Mouse (Mus musculus) granulocyte monocyte progenitor cell, adult 5-6 weeks (primary cell): ENCODE measurements around the gene Lrp2. TPM values are rescaled to one million over a fixed set of nuclear protein-coding genes. Genes with fewer than 3 reads are reported as not detected.
A peak's percentile ranks its signal among the peaks of the same experiment; 100 is the strongest.

Source experiments
- ATAC-seq: replicated peaks from 2 replicates; pipeline ENCODE4 v1.8.0; 2016; ENCODE audit warnings: mild to moderate bottlenecking, moderate TSS enrichment, inconsistent platforms; ENCODE audit not compliant: poor library complexity, severe bottlenecking
- total RNA-seq, 2 experiments: library from RNA; stranded (forward) in 1 of 2; stranded (reverse) in 1 of 2; fragments of 200-712, 200-1000 nt in 1 of 2; fragments of >200 nt in 1 of 2; fragmentation: Nextera tagmentation in 1 of 2; gene quantifications; 2 replicates each; pipeline ENCODE4 v1.2.3; 2014 to 2017

The Lrp2 gene
- total RNA-seq, 2 experiments from 2014 or later: not detected

GRCm38 (mm10) chr2:69530691-69531527 lies 55.0 kb downstream of the Lrp2 start:
- ATAC-seq: no peak

GRCm38 (mm10) chr2:69530126-69530525 lies 55.7 kb downstream of the Lrp2 start:
- ATAC-seq: no peak

DNA sequence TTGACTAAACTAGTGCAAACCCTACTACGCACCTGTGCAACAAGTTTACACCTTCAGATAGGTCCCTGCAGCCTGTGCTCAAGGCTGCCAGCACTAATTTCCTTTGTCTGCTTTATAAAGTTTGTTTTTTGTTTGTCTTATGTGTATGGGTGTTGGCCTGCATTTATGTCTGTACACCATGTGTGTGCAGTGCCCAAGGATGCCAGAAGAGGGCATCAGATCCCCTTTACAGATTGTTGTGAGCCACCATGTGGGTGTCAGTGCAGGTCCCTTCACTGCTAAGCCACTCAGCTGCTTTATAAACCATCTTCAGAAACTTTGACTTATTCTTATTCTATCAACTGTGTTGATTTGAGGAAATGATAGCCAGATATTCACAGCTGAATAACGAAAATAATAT lies 65.6 kb downstream of the Lrp2 start:
- no peak for ATAC-seq

- peak; percentile 83 for ATAC-seq
These were observed 67.6 kb downstream of the Lrp2 start for GRCm38 (mm10) chr2:69518307-69518706.

GRCm38 (mm10) chr2:69511766-69512165 lies 74.1 kb downstream of the Lrp2 start:
- ATAC-seq: no peak

- peak; percentile 52 for ATAC-seq
These were observed 85.5 kb downstream of the Lrp2 start for GRCm38 (mm10) chr2:69500357-69500756.

- ATAC-seq: no peak
These were observed 92.7 kb downstream of the Lrp2 start for GRCm38 (mm10) chr2:69493130-69493529.

GRCm38 (mm10) chr2:69480965-69481364 lies 104.9 kb downstream of the Lrp2 start:
- no peak for ATAC-seq

DNA sequence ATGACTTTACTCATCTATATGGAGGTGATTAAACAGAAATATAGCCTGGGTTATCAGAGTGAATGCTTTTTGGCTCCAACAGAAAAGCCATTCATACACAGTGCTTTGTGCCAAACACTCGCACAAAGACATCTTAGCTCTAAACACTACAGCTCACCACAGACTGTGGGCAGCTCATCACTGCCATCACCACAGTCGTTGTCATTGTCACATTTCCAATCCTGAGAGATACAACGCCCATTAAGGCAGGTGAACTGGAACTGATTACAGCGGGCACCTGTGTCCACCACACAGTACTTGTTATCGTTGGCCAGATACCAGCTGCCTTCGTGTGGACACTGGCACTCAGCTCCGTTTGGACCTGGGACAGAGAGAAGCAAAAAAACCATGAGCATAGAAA lies 106.0 kb downstream of the Lrp2 start:
- ATAC-seq: no peak

- no peak for ATAC-seq
These were observed 109.0 kb downstream of the Lrp2 start for GRCm38 (mm10) chr2:69476901-69477300.

- ATAC-seq: no peak
These were observed 110.7 kb downstream of the Lrp2 start for GRCm38 (mm10) chr2:69475177-69475576.

GRCm38 (mm10) chr2:69471837-69472236 lies 114.0 kb downstream of the Lrp2 start:
- ATAC-seq: no peak

DNA sequence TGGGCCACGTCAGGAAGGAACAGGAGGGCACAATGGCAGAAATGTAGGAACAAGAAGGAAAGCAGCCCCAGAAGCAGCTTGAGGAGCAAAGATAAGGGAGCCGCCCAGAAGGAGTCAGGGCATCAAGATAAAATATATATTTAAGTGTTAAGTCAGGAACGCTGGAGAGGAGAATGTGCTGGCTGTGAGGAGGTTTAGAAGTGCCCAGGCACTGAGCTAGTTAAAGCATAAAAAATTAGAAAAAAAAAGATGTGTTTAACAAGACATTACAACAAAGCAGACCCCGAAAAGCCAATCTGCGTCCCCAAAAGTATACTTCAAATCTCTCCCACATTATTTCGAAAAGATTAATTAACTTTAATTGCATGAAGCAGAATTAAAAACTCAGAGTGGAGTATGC lies 122.3 kb downstream of the Lrp2 start:
- ATAC-seq: no peak

GRCm38 (mm10) chr2:69459481-69459880 lies 126.4 kb downstream of the Lrp2 start:
- no peak for ATAC-seq

- peak; percentile 25 for ATAC-seq
These were observed 134.7 kb downstream of the Lrp2 start for GRCm38 (mm10) chr2:69451128-69451527.

- no peak for ATAC-seq
These were observed 137.3 kb downstream of the Lrp2 start for GRCm38 (mm10) chr2:69448581-69448980.

- ATAC-seq: no peak
These were observed 139.9 kb downstream of the Lrp2 start for GRCm38 (mm10) chr2:69445896-69446472.

DNA sequence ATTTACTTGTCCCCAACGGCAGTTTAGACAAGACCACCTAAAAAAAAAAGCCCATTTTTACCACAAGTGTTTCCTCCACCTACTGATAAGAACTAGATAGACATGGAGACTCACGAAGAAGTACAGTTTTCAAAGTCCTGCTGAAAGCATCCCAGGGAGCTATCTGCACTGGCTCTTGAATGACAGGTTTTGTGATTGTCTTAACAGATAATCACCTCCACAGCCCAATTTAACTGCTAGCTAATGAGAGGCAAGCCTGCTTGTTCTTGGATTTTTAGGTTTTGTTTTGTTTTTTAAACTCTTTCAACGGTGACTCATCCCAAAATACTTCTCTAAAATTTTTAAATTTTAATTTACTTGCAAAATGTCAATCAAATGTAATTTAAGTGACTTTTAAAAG lies 144.2 kb downstream of the Lrp2 start:
- no peak for ATAC-seq

- ATAC-seq: peak; percentile 77
These were observed 157.7 kb downstream of the Lrp2 start for GRCm38 (mm10) chr2:69428116-69428515.

GRCm38 (mm10) chr2:69427141-69427540 lies 158.7 kb downstream of the Lrp2 start:
- no peak for ATAC-seq

DNA sequence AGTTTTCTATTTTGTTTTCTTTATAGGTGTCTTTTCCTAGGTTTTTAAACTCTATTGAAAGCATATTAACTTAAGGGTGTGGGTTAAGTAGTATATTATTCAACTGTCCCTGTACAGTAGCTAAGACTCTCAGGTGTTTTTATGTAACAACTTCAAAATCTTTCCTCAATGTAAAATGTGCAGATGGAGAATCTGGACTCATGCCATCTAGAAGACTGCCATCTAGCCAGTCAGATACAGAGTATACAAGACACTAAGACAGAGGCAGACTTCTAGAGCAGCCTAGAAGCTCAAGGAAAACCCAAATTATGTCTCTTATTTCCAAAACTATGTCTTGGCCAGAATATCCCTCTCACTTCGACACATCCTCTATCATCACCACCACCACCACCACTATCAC lies 159.8 kb downstream of the Lrp2 start:
- no peak for ATAC-seq

DNA sequence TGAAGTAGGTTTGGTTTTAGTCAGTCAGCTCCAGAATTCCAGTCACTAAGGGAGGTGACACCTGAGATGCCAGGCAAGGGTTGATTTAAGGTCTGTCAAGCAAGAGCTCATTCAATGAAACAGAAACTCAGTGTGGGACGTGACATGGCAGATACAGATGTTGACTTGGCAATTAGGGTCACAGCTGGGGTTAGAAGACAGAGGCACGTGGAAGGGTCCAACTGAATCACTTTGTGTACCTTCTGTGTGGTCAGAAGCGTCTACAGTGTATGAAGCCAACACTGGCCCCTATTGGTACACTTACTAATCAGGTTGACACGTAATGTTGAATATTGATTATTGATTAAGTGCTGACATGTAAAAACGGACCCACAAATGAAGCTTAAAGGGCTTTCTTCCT lies 161.0 kb downstream of the Lrp2 start:
- no peak for ATAC-seq
